Mouse (Mus musculus): ENCODE results near the gene Tubb4b. TPM values are rescaled to one million over a fixed set of nuclear protein-coding genes. Genes with fewer than 3 reads are reported as not detected.

Gene Tubb4b
- polyA plus RNA-seq, 1 experiment from 2014 or later = 671 TPM

DNA sequence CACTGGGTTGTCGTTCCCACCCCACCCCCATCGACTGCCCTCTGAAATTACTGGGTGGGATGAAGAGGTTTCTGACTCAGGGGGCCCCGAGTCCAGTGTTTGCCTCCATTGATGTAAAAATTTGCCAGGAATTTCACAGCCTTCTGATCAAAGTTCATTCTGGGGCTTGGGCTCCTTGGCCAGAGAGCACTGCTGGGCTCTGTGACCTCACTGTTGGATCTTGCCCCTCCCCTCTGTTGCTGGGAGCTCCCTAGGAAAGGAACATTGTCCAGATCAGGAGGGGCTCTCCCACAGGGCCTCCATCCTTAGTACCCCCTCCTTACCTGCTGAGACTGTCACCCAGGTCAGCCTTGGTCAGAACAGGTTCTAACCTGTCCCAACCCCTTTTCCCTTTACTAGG, 10.1 kb downstream of the Tubb4b start, which contains the start of gene Stpg3:
Gene Stpg3 (minus strand): TSS at position 194 of the 400 bp plus-strand sequence.
- 50% methylated on average over 3 of the region's 3 CpGs for WGBS
- peak within 1 kb of the TSS; percentile 13; the same call in 1 of the 2 replicates for H3K27ac ChIP-seq (ENCODE audit: low read length)

DNA sequence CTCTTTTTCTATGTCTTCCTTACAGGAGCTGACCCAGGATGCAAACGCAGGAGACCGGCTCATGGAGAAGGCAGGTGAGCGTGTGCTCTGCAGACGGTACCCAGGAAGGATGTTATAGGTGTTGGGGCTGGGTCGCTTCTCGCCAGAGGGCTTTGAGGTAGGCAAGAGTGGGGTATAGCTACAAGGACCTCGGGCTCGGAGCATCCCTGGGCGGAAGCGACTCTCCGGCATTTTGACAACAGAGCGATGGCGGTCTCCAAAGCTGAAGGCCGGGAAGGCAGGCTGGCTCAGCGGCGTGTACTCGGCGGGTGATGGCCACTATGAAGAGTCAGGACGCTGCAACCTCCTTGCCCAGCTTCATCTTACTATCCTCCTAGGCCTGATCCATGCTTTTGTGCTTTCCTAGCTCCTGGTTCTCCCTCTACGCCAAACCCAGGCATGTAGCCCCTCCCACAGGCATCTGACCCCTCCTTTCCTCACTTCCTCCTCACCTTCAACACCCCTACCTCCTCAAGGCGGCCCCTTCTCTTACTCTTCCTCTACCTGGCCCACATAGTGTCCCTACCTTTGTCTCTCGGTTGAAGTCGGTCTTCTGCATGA, 11.1 kb downstream of the Tubb4b start:
- Histone ChIP-seq H3K36me3 (ENCODE audit: insufficient read depth, low read length) (peaks cover 6% of the 10 kb centered on the region; the same call in 1 of the 2 replicates), H3K4me2 (replicated peaks; ENCODE audit: low read depth, low read length) (no peak overlapping the region), H3K9me3 (ENCODE audit: low read length) (no peaks in the 10 kb centered on the region), H3K27me3 (ENCODE audit: insufficient read depth, low read length) (no peaks in the 10 kb centered on the region), H3K4me3 (ENCODE audit: low read length) (no peak overlapping the region), H3K9ac (replicated peaks; ENCODE audit: low read length) (no peak overlapping the region), H3K27ac (ENCODE audit: low read length) (no peak overlapping the region), H3K4me1 (ENCODE audit: insufficient read depth, low read length) (peaks cover 23% of the 10 kb centered on the region)
- WGBS = 72% methylated on average over 23 of the region's 23 CpGs
- ATAC-seq (ENCODE audit: low FRiP score, low TSS enrichment) = no peak

More for the DNA sequence above, 10.1 kb downstream of the Tubb4b start, which contains the start of gene Stpg3:
- no peak within 1 kb of the TSS; the same call in 1 of the 2 replicates for H3K9ac ChIP-seq (replicated peaks; ENCODE audit: low read length)
- no peaks in the 10 kb centered on the region for H3K36me3 ChIP-seq (ENCODE audit: insufficient read depth, low read length)
- no peak within 1 kb of the TSS for H3K4me3 ChIP-seq (ENCODE audit: low read length)
- peaks cover 16% of the 10 kb centered on the region for H3K4me1 ChIP-seq (ENCODE audit: insufficient read depth, low read length)
- no peak within 1 kb of the TSS for H3K4me2 ChIP-seq (replicated peaks; ENCODE audit: low read depth, low read length)
- ATAC-seq (ENCODE audit: low FRiP score, low TSS enrichment) = peak; percentile 55; the same call in 1 of the 2 replicates
- H3K9me3 ChIP-seq (ENCODE audit: low read length) = no peaks in the 10 kb centered on the region
- H3K27me3 ChIP-seq (ENCODE audit: insufficient read depth, low read length) = no peaks in the 10 kb centered on the region

DNA sequence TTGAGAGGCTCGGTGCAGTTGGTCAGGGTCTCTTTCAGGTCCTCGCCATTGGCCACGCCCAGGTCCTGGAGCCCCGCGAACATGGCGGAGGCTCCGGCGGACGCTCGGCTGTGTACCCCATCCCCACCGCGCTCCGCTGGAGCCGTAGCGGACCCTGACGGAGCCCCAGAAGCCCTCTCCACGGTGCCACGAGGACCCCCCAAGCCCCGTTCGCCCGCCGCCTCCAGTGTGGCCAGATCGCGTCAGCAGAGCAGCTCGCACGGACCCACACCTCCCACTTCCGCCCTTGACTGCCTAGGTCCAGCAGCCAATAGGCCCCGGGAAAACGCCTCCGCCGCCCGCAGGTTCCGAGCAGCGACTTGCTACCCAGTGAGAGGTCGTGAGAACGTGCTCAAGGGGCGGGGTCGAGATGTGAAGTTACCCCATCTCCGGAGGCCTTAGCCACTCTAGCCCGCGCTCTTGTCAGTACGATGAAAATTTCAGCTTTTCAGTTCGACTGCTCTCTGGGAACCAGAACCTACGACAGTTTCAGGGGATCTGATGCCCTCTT, 13.3 kb downstream of the Tubb4b start, which contains the start of gene Nelfb:
Gene Nelfb (minus strand): TSS at position 369 of the 550 bp plus-strand sequence.
- Histone ChIP-seq H3K27me3 (ENCODE audit: insufficient read depth, low read length) (no peaks in the 10 kb centered on the region), H3K4me3 (ENCODE audit: low read length) (peak within 1 kb of the TSS; percentile 90), H3K9me3 (ENCODE audit: low read length) (no peaks in the 10 kb centered on the region), H3K36me3 (ENCODE audit: insufficient read depth, low read length) (peaks cover 15% of the 10 kb centered on the region; the same call in 1 of the 2 replicates), H3K27ac (ENCODE audit: low read length) (peak within 1 kb of the TSS; percentile 90), H3K4me2 (replicated peaks; ENCODE audit: low read depth, low read length) (peak within 1 kb of the TSS; percentile 92), H3K9ac (replicated peaks; ENCODE audit: low read length) (peak within 1 kb of the TSS; percentile 96), H3K4me1 (ENCODE audit: insufficient read depth, low read length) (peaks cover 23% of the 10 kb centered on the region)
- 0% methylated on average over 44 of the region's 44 CpGs for WGBS
- peak; percentile 94 for ATAC-seq (ENCODE audit: low FRiP score, low TSS enrichment)

DNA sequence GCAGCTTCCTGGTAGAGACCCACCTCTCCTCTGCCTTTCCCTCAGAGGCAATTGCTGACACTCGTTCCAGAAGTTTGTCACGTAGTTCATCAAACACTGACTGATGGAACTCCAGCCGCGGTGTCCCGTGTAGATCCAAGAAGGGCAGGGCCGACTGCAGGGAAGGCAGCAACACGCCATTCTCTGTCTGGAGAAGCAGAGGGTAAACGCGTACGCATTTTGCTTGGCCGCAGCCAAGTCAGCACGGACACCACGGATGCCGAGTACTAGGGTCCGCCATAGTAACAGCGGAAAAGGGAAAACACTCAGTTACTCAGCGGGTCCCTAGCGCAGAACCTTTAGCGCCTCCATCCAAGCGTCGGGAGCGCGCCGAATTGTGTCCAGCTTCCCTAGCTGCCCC, 13.8 kb downstream of the Tubb4b start:
- whole genome bisulfite sequencing = 0% methylated on average over 24 of the region's 24 CpGs
- no peaks in the 10 kb centered on the region for H3K27me3 ChIP-seq (ENCODE audit: insufficient read depth, low read length)
- ATAC-seq (ENCODE audit: low FRiP score, low TSS enrichment) = peak; percentile 32

DNA sequence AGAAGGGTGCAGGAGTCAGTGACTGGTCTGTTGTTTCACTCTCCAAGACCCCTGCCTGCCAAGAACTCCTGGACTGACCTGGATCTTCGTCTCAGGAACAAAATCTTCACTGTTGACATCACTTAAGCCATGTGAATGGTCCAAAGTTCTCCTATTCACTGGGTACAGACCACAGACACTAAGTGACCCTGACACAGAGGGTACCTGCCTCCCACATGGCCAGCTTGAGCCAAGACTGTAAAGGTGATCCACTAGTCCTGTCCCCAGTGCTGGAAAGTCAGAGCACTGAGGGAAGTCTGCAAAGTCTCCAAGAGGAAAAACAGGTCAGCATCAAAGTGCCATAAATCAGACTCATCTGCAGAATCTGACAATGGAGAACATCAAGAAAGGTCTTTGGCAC, 16.9 kb downstream of the Tubb4b start:
- H3K4me3 ChIP-seq (ENCODE audit: low read length) = no peak overlapping the region

More for the DNA sequence above, 13.8 kb downstream of the Tubb4b start:
- H3K9me3 ChIP-seq (ENCODE audit: low read length) = no peaks in the 10 kb centered on the region
- H3K27ac ChIP-seq (ENCODE audit: low read length) = peak overlapping the region; percentile 90
- H3K36me3 ChIP-seq (ENCODE audit: insufficient read depth, low read length) = peaks cover 20% of the 10 kb centered on the region; the same call in 1 of the 2 replicates
- peak overlapping the region; percentile 92 for H3K4me2 ChIP-seq (replicated peaks; ENCODE audit: low read depth, low read length)
- peak overlapping the region; percentile 90 for H3K4me3 ChIP-seq (ENCODE audit: low read length)
- peaks cover 23% of the 10 kb centered on the region for H3K4me1 ChIP-seq (ENCODE audit: insufficient read depth, low read length)
- H3K9ac ChIP-seq (replicated peaks; ENCODE audit: low read length) = peak overlapping the region; percentile 96

DNA sequence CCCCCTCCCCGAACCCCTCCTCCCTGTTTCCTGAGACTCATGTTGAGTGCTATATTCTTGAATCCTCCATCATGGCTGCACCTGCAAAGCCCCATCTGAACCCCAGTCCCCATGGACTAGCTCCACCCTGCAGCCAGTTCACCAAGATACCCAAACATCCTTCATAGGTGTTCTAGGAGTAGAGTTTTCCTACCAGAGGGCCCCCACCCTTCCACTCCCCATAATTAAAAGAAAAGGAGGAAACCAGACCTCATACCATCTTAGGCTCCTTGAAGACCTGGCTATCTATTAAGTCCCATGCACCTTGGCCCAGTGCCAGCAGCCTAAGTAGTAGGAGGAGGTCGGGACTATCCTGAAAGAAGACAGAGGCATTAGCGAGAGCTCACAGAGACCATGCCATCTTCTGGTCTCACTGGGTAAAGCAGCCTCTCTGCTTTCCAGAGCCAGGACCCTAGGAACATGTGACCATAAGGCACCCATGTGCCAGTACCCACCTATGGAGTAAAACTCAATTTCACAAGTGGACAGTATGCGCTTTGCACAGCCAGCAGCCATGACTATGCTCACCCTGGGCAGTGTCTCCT, 20.8 kb downstream of the Tubb4b start:
- H3K4me1 ChIP-seq (ENCODE audit: insufficient read depth, low read length) = 0 out of 2 replicates have a peak, but pooled peaks cover 5% of the 10 kb centered on the region
- H3K9ac ChIP-seq (replicated peaks; ENCODE audit: low read length) = no peak overlapping the region
- H3K27ac ChIP-seq (ENCODE audit: low read length) = no peak overlapping the region
- WGBS = 61% methylated on average over 4 of the region's 4 CpGs
- no peak for ATAC-seq (ENCODE audit: low FRiP score, low TSS enrichment)
- H3K36me3 ChIP-seq (ENCODE audit: insufficient read depth, low read length) = peaks cover 76% of the 10 kb centered on the region
- no peak overlapping the region for H3K4me3 ChIP-seq (ENCODE audit: low read length)
- H3K27me3 ChIP-seq (ENCODE audit: insufficient read depth, low read length) = no peaks in the 10 kb centered on the region
- no peak overlapping the region for H3K4me2 ChIP-seq (replicated peaks; ENCODE audit: low read depth, low read length)
- no peaks in the 10 kb centered on the region for H3K9me3 ChIP-seq (ENCODE audit: low read length)

More for the DNA sequence above, 16.9 kb downstream of the Tubb4b start:
- peaks cover 50% of the 10 kb centered on the region for H3K36me3 ChIP-seq (ENCODE audit: insufficient read depth, low read length)
- H3K27ac ChIP-seq (ENCODE audit: low read length) = no peak overlapping the region
- no peaks in the 10 kb centered on the region for H3K9me3 ChIP-seq (ENCODE audit: low read length)
- H3K4me2 ChIP-seq (replicated peaks; ENCODE audit: low read depth, low read length) = no peak overlapping the region
- peaks cover 23% of the 10 kb centered on the region for H3K4me1 ChIP-seq (ENCODE audit: insufficient read depth, low read length)
- no peaks in the 10 kb centered on the region for H3K27me3 ChIP-seq (ENCODE audit: insufficient read depth, low read length)
- no peak overlapping the region for H3K9ac ChIP-seq (replicated peaks; ENCODE audit: low read length)
- 73% methylated on average over 1 of the region's 1 CpGs for WGBS
- ATAC-seq (ENCODE audit: low FRiP score, low TSS enrichment) = no peak

DNA sequence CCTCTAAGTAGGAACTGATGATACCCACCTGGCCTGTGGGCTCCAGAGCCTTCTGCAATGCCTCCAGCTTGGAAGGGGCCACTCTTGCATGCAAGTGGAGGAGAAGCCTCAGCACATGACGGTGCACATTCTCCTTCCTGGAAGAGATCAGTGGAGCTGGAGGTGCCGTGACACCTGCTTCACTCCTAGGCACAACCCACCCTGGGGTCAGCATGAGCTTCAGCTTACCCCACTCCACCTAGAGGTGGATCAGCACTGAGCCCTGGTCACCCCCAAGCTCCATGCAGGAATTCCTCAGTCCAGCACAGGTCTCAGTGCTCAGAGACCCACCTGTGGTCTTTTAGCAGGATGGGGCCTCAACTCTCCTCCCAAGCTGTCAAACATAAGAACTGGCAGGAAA, 23.9 kb downstream of the Tubb4b start:
- peaks cover 2% of the 10 kb centered on the region; the same call in 1 of the 2 replicates for H3K27me3 ChIP-seq (ENCODE audit: insufficient read depth, low read length)
- H3K4me1 ChIP-seq (ENCODE audit: insufficient read depth, low read length) = peaks cover 19% of the 10 kb centered on the region; the same call in 1 of the 2 replicates
- no peak overlapping the region for H3K27ac ChIP-seq (ENCODE audit: low read length)
- H3K9me3 ChIP-seq (ENCODE audit: low read length) = no peaks in the 10 kb centered on the region
- H3K4me3 ChIP-seq (ENCODE audit: low read length) = no peak overlapping the region
- ATAC-seq (ENCODE audit: low FRiP score, low TSS enrichment) = no peak
- no peak overlapping the region for H3K9ac ChIP-seq (replicated peaks; ENCODE audit: low read length)
- WGBS = 91% methylated on average over 2 of the region's 2 CpGs
- peaks cover 61% of the 10 kb centered on the region for H3K36me3 ChIP-seq (ENCODE audit: insufficient read depth, low read length)
- no peak overlapping the region for H3K4me2 ChIP-seq (replicated peaks; ENCODE audit: low read depth, low read length)

DNA sequence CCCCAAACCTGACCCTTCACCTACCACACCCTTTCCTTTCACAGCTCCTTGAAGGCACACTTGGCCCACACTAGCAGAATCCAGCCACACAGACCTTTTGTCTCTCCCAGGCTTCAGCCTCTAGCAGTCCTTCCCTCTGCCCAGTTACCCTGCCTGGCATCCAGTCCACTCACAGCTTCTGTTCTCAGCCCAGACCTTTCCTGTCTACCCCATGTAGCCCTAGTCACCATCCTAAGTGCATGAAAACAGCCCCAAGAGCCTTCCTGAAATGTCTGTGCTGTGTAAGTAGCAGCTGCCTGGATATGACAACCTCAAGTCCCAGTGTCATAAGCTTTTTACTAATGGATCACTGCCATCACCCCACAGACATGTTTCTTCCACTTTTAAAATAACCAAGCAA, 26.6 kb downstream of the Tubb4b start:
- H3K27me3 ChIP-seq (ENCODE audit: insufficient read depth, low read length) = peaks cover 12% of the 10 kb centered on the region
- no peak overlapping the region for H3K9ac ChIP-seq (replicated peaks; ENCODE audit: low read length)
- peaks cover 35% of the 10 kb centered on the region for H3K36me3 ChIP-seq (ENCODE audit: insufficient read depth, low read length)
- no peaks in the 10 kb centered on the region for H3K9me3 ChIP-seq (ENCODE audit: low read length)
- no peak overlapping the region for H3K4me2 ChIP-seq (replicated peaks; ENCODE audit: low read depth, low read length)
- no peak overlapping the region for H3K27ac ChIP-seq (ENCODE audit: low read length)
- no peak overlapping the region for H3K4me3 ChIP-seq (ENCODE audit: low read length)
- no peak for ATAC-seq (ENCODE audit: low FRiP score, low TSS enrichment)
- peaks cover 40% of the 10 kb centered on the region for H3K4me1 ChIP-seq (ENCODE audit: insufficient read depth, low read length)

DNA sequence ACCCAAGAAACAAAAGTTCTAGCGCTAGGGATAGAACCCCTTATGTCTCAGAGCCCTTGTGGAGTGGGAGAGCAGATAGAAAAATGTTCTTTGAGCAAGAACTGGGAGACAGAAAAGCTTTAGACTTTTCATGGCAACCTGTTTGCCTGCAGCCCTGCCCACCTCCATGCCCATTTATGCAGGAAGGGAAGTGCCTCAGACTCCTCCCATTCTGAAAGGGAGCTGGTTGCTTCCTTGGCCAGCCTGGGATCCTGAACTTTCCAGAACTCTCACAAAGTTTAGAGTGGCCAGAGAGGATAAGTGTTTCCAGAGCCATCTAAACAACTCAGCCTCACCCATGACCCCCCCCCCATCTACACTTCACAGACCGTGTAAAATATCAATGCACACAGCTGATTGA, 27.3 kb downstream of the Tubb4b start:
- Histone ChIP-seq H3K4me1 (ENCODE audit: insufficient read depth, low read length) (peaks cover 40% of the 10 kb centered on the region), H3K9me3 (ENCODE audit: low read length) (no peaks in the 10 kb centered on the region), H3K27me3 (ENCODE audit: insufficient read depth, low read length) (peaks cover 12% of the 10 kb centered on the region), H3K4me2 (replicated peaks; ENCODE audit: low read depth, low read length) (peak overlapping the region; percentile 70), H3K4me3 (ENCODE audit: low read length) (peak overlapping the region; percentile 48; the same call in 1 of the 2 replicates), H3K9ac (replicated peaks; ENCODE audit: low read length) (no peak overlapping the region), H3K36me3 (ENCODE audit: insufficient read depth, low read length) (peaks cover 28% of the 10 kb centered on the region), H3K27ac (ENCODE audit: low read length) (peak overlapping the region; percentile 88)
- no peak for ATAC-seq (ENCODE audit: low FRiP score, low TSS enrichment)
- WGBS = 16% methylated on average over 2 of the region's 2 CpGs
